Mouse (Mus musculus): ENCODE results near the gene Vmn1r192.
"Not testable (repeated sequence)": the region's sequence is repeated elsewhere in the genome, so short reads cannot be mapped to it uniquely, and the experiment has no call there.

The Vmn1r192 gene

GRCm38 (mm10) chr13:22191041-22191440 is at the start of gene Vmn1r192:
Gene Vmn1r192, minus strand, starts transcription at chr13:22191141.
- no peak for DNase-seq (ENCODE audit: low read depth)

DNA sequence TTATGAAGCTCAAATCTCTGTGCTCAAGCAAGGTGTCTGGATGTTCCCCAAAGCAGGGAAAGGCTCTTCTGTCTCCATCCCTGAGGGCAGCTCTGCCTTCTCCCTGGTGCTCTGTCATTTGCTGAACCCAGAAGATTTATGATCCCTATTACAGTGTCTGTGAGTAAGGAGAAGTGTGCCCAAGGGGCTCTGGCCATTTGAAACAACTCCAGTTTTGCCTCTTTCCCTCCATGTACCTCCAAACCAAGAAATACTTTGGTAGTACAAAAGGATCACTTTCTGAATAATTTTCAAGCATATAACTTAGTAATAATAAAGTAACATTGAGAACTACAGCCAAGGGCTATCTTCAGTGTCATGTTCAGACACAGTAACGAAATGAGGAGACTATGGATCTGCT is 32.1 kb upstream of the Vmn1r192 start, which contains the start of gene Vmn1r193:
Gene Vmn1r193 (minus strand): TSS at position 101 of the 400 bp plus-strand sequence.
- DNase-seq (ENCODE audit: low read depth): not testable (repeated sequence)

DNA sequence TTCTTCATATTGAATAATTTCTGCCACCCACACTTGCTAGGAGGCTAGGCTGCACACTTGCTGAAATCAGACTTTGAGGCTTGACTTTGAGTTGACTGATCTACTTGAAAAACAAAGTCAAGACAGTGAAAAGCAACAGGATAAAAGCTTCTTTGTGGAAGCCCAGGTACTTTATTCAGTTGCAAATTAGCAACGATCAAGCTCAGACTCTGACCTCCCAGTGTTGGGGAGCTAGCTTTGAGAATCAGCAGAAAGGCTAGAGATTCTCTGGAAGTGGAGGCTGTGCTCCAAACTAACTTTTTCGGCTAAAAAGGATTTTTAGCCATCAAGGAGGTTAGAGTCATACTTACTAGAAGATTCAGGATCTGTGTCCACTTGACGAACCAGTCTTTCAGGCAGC is 1.8 kb upstream of the Vmn1r192 start:
- not testable (repeated sequence) for DNase-seq (ENCODE audit: low read depth)

- no peak for DNase-seq (ENCODE audit: low read depth)
These were observed 556 bp downstream of the Vmn1r192 start for GRCm38 (mm10) chr13:22190385-22190784.

- DNase-seq (ENCODE audit: low read depth): no peak
These were observed 1.6 kb downstream of the Vmn1r192 start for GRCm38 (mm10) chr13:22189313-22189712.

GRCm38 (mm10) chr13:22183869-22184268 is 7.1 kb downstream of the Vmn1r192 start, which contains the start of gene Vmn1r191:
Gene Vmn1r191, minus strand, starts transcription at chr13:22183969.
- DNase-seq (ENCODE audit: low read depth): no peak

DNA sequence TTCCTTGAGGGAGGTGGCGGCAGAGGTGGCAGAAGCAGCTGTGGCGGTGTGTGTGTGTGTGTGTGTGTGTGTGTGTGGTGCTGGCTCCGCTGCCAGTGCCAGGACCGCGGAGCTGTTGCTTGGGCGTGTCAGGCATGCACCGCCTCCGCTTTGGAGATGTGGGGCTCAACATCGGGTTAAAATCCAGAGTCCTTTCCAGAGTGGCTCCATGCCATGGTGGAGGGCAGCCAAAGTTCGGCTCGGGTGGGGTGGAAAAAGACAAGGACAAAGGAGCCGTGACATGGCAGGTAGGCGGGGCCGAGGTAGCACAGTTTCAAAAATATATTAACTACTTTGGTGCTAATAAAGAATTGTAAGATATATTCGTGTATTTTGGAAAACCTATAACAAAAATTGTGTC is 22.5 kb downstream of the Vmn1r192 start:
- DNase-seq (ENCODE audit: low read depth): no peak

GRCm38 (mm10) chr13:22136495-22137293 is 54.2 kb downstream of the Vmn1r192 start:
- DNase-seq (ENCODE audit: low read depth): not testable (repeated sequence)
